Mouse (Mus musculus): Measurements from ENCODE around the gene Klhdc10. TPM values are rescaled to one million over a fixed set of nuclear protein-coding genes. Genes with fewer than 3 reads are reported as not detected.

Klhdc10 gene
- polyA plus RNA-seq (2015; fragmentation: Nextera tagmentation; extraction: Ambion mirVana) = 16.8 and 19.0 TPM in 2 replicates

GRCm38 (mm10) chr6:30401308-30402015 is at the start of gene Klhdc10:
Gene Klhdc10 (plus strand): TSS chr6:30401868.
- Histone ChIP-seq H3K4me3 (ENCODE audit: low read length) (peak within 1 kb of the TSS; percentile 95), H3K4me2 (ENCODE audit: low read depth, low read length) (peak within 1 kb of the TSS; percentile 73), H3K9ac (ENCODE audit: low read length) (peak within 1 kb of the TSS; percentile 92), H3K27me3 (ENCODE audit: control insufficient read depth, insufficient read depth, low read length) (no peaks in the 10 kb centered on the region), H3K27ac (ENCODE audit: low read length) (peak within 1 kb of the TSS; percentile 95), H3K9me3 (replicated peaks; ENCODE audit: control insufficient read depth, low read length) (no peaks in the 10 kb centered on the region), H3K36me3 (ENCODE audit: control insufficient read depth, insufficient read depth) (no peaks in the 10 kb centered on the region), H3K4me1 (ENCODE audit: control insufficient read depth, insufficient read depth, low read length) (peaks cover 12% of the 10 kb centered on the region)
- ATAC-seq (replicated peaks; ENCODE audit: extremely low read depth, insufficient read depth, low FRiP score) = peak; percentile 100
- WGBS = under 1% methylated on average over 40 of the region's 41 CpGs

- ATAC-seq (replicated peaks; ENCODE audit: extremely low read depth, insufficient read depth, low FRiP score) = no peak
- H3K36me3 ChIP-seq (ENCODE audit: control insufficient read depth, insufficient read depth) = no peaks in the 10 kb centered on the region
- 47% methylated on average over 8 of the region's 8 CpGs for whole genome bisulfite sequencing
Observed at GRCm38 (mm10) chr6:30352762-30353161, 48.9 kb upstream of the Klhdc10 start.

GRCm38 (mm10) chr6:30353661-30354060 is 48.0 kb upstream of the Klhdc10 start:
- H3K4me3 ChIP-seq (ENCODE audit: low read length) = no peak overlapping the region
- no peaks in the 10 kb centered on the region for H3K9me3 ChIP-seq (replicated peaks; ENCODE audit: control insufficient read depth, low read length)
- ATAC-seq (replicated peaks; ENCODE audit: extremely low read depth, insufficient read depth, low FRiP score) = no peak
- no peaks in the 10 kb centered on the region for H3K36me3 ChIP-seq (ENCODE audit: control insufficient read depth, insufficient read depth)
- no peak overlapping the region for H3K4me2 ChIP-seq (ENCODE audit: low read depth, low read length)
- H3K27me3 ChIP-seq (ENCODE audit: control insufficient read depth, insufficient read depth, low read length) = no peaks in the 10 kb centered on the region
- 62% methylated on average over 8 of the region's 8 CpGs for WGBS
- peaks cover 17% of the 10 kb centered on the region for H3K4me1 ChIP-seq (ENCODE audit: control insufficient read depth, insufficient read depth, low read length)
- no peak overlapping the region for H3K27ac ChIP-seq (ENCODE audit: low read length)
- H3K9ac ChIP-seq (ENCODE audit: low read length) = no peak overlapping the region

More at GRCm38 (mm10) chr6:30352762-30353161, 48.9 kb upstream of the Klhdc10 start:
- H3K9ac ChIP-seq (ENCODE audit: low read length) = no peak overlapping the region
- no peaks in the 10 kb centered on the region for H3K27me3 ChIP-seq (ENCODE audit: control insufficient read depth, insufficient read depth, low read length)
- peaks cover 17% of the 10 kb centered on the region for H3K4me1 ChIP-seq (ENCODE audit: control insufficient read depth, insufficient read depth, low read length)
- no peak overlapping the region for H3K4me2 ChIP-seq (ENCODE audit: low read depth, low read length)
- H3K9me3 ChIP-seq (replicated peaks; ENCODE audit: control insufficient read depth, low read length) = no peaks in the 10 kb centered on the region
- H3K27ac ChIP-seq (ENCODE audit: low read length) = no peak overlapping the region
- no peak overlapping the region for H3K4me3 ChIP-seq (ENCODE audit: low read length)

DNA sequence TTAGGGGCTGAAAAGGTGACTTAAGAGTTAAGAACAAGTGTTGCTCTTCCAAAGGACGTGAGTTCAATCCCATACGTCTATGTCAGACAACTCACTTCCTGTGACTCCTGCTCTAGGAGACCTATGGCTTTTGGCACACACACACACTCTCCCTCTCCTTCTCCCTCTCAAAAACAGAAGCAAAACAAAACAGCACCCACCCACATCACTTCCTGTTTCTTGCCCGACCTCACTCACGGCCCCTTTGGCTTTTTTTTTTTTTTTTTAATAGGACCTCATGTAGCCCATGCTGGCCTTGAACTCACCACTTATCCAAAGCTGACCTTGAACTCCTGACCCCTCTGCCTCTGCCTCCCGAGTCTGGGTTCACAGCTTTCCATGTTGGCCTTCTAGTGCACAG is 46.9 kb upstream of the Klhdc10 start:
- Histone ChIP-seq H3K36me3 (ENCODE audit: control insufficient read depth, insufficient read depth) (no peaks in the 10 kb centered on the region), H3K4me2 (ENCODE audit: low read depth, low read length) (no peak overlapping the region), H3K4me3 (ENCODE audit: low read length) (no peak overlapping the region), H3K27ac (ENCODE audit: low read length) (0 out of 2 replicates have a peak overlapping the region, but pooled peaks have one; percentile 44), H3K9me3 (replicated peaks; ENCODE audit: control insufficient read depth, low read length) (no peaks in the 10 kb centered on the region), H3K27me3 (ENCODE audit: control insufficient read depth, insufficient read depth, low read length) (no peaks in the 10 kb centered on the region), H3K4me1 (ENCODE audit: control insufficient read depth, insufficient read depth, low read length) (peaks cover 20% of the 10 kb centered on the region), H3K9ac (ENCODE audit: low read length) (no peak overlapping the region)
- no peak for ATAC-seq (replicated peaks; ENCODE audit: extremely low read depth, insufficient read depth, low FRiP score)
- WGBS = 34% methylated on average over 5 of the region's 5 CpGs

DNA sequence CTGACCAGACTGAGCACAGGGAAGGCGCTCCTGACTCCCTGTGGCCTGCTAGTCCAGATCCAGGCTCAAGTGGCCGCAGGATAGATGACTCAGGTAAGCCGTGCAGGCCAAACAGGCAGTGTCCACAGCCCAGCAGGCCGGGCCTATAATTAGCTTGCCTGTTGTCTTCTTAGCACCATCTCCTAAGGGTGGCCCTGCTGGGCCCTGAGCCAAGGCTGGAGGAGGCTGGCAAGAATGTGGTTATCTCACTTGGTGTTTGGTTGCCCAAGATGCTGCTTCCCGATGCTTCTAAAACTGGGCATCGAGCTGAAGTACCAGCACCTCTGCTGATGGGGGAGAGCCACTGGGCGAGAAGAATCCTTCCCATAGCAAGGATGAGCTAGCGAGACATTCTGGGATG is 46.0 kb upstream of the Klhdc10 start:
- 53% methylated on average over 8 of the region's 8 CpGs for WGBS
- Histone ChIP-seq H3K4me2 (ENCODE audit: low read depth, low read length) (no peak overlapping the region), H3K9me3 (replicated peaks; ENCODE audit: control insufficient read depth, low read length) (no peaks in the 10 kb centered on the region), H3K4me3 (ENCODE audit: low read length) (no peak overlapping the region), H3K36me3 (ENCODE audit: control insufficient read depth, insufficient read depth) (no peaks in the 10 kb centered on the region), H3K27ac (ENCODE audit: low read length) (peak overlapping the region; percentile 44), H3K4me1 (ENCODE audit: control insufficient read depth, insufficient read depth, low read length) (peaks cover 25% of the 10 kb centered on the region), H3K9ac (ENCODE audit: low read length) (peak overlapping the region; percentile 43; the same call in 1 of the 2 replicates), H3K27me3 (ENCODE audit: control insufficient read depth, insufficient read depth, low read length) (no peaks in the 10 kb centered on the region)
- no peak for ATAC-seq (replicated peaks; ENCODE audit: extremely low read depth, insufficient read depth, low FRiP score)

DNA sequence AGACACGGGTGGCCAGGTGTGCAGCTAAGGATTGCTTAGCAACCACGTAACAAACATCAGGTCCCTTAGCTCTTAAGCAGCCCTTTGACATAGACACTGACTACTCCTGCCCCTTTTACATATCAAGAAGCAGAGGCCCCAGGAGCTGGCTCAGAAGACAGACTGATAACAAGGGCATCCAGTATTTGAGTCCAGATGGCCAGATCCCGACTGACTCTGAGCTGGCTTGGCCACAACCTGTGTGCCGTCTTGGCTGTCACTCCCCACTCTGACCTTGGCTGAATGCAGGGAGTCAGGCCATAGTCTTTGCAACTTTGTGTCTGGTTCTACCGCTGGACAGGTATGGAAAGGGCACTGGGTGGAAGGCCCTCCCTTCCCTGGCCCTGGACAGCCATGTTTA is 45.5 kb upstream of the Klhdc10 start:
- Histone ChIP-seq H3K27me3 (ENCODE audit: control insufficient read depth, insufficient read depth, low read length) (no peaks in the 10 kb centered on the region), H3K4me3 (ENCODE audit: low read length) (no peak overlapping the region), H3K9ac (ENCODE audit: low read length) (no peak overlapping the region), H3K36me3 (ENCODE audit: control insufficient read depth, insufficient read depth) (no peaks in the 10 kb centered on the region), H3K4me2 (ENCODE audit: low read depth, low read length) (no peak overlapping the region), H3K4me1 (ENCODE audit: control insufficient read depth, insufficient read depth, low read length) (peaks cover 25% of the 10 kb centered on the region), H3K27ac (ENCODE audit: low read length) (no peak overlapping the region), H3K9me3 (replicated peaks; ENCODE audit: control insufficient read depth, low read length) (no peaks in the 10 kb centered on the region)
- WGBS = 57% methylated on average over 5 of the region's 5 CpGs
- no peak for ATAC-seq (replicated peaks; ENCODE audit: extremely low read depth, insufficient read depth, low FRiP score)

- H3K27ac ChIP-seq (ENCODE audit: low read length) = no peak overlapping the region
- no peaks in the 10 kb centered on the region for H3K36me3 ChIP-seq (ENCODE audit: control insufficient read depth, insufficient read depth)
- peaks cover 25% of the 10 kb centered on the region for H3K4me1 ChIP-seq (ENCODE audit: control insufficient read depth, insufficient read depth, low read length)
- no peak overlapping the region for H3K9ac ChIP-seq (ENCODE audit: low read length)
- WGBS = 85% methylated on average over 12 of the region's 12 CpGs
- no peaks in the 10 kb centered on the region for H3K27me3 ChIP-seq (ENCODE audit: control insufficient read depth, insufficient read depth, low read length)
- no peaks in the 10 kb centered on the region for H3K9me3 ChIP-seq (replicated peaks; ENCODE audit: control insufficient read depth, low read length)
- H3K4me3 ChIP-seq (ENCODE audit: low read length) = no peak overlapping the region
- H3K4me2 ChIP-seq (ENCODE audit: low read depth, low read length) = no peak overlapping the region
- ATAC-seq (replicated peaks; ENCODE audit: extremely low read depth, insufficient read depth, low FRiP score) = no peak
Observed at GRCm38 (mm10) chr6:30356680-30357079, 45.0 kb upstream of the Klhdc10 start.

GRCm38 (mm10) chr6:30357561-30358177 is 44.0 kb upstream of the Klhdc10 start:
- Histone ChIP-seq H3K9ac (ENCODE audit: low read length) (no peak overlapping the region), H3K9me3 (replicated peaks; ENCODE audit: control insufficient read depth, low read length) (no peaks in the 10 kb centered on the region), H3K4me2 (ENCODE audit: low read depth, low read length) (no peak overlapping the region), H3K4me1 (ENCODE audit: control insufficient read depth, insufficient read depth, low read length) (peaks cover 25% of the 10 kb centered on the region), H3K27me3 (ENCODE audit: control insufficient read depth, insufficient read depth, low read length) (no peaks in the 10 kb centered on the region), H3K4me3 (ENCODE audit: low read length) (no peak overlapping the region), H3K36me3 (ENCODE audit: control insufficient read depth, insufficient read depth) (no peaks in the 10 kb centered on the region), H3K27ac (ENCODE audit: low read length) (no peak overlapping the region)
- ATAC-seq (replicated peaks; ENCODE audit: extremely low read depth, insufficient read depth, low FRiP score) = no peak
- 17% methylated on average over 9 of the region's 9 CpGs for WGBS

GRCm38 (mm10) chr6:30359762-30360509 is 41.7 kb upstream of the Klhdc10 start:
- Histone ChIP-seq H3K9me3 (replicated peaks; ENCODE audit: control insufficient read depth, low read length) (no peaks in the 10 kb centered on the region), H3K27me3 (ENCODE audit: control insufficient read depth, insufficient read depth, low read length) (no peaks in the 10 kb centered on the region), H3K4me1 (ENCODE audit: control insufficient read depth, insufficient read depth, low read length) (peaks cover 24% of the 10 kb centered on the region), H3K4me3 (ENCODE audit: low read length) (no peak overlapping the region), H3K4me2 (ENCODE audit: low read depth, low read length) (no peak overlapping the region), H3K36me3 (ENCODE audit: control insufficient read depth, insufficient read depth) (peaks cover 2% of the 10 kb centered on the region), H3K9ac (ENCODE audit: low read length) (no peak overlapping the region; the same call in 1 of the 2 replicates), H3K27ac (ENCODE audit: low read length) (peak overlapping the region; percentile 86)
- 33% methylated on average over 12 of the region's 12 CpGs for WGBS
- ATAC-seq (replicated peaks; ENCODE audit: extremely low read depth, insufficient read depth, low FRiP score) = peak; percentile 74

Data from heart, embryonic 16.5 days (tissue).